Mouse (Mus musculus) myocyte (in vitro differentiated cells): Measurements from ENCODE around the gene Als2. TPM values are rescaled to one million over a fixed set of nuclear protein-coding genes. Genes with fewer than 3 reads are reported as not detected.

ENCODE experiments used
- H3K27me3 ChIP-seq: one replicate; pipeline ENCODE4 v1.6.1; 2011; ENCODE audit not compliant: control insufficient read depth, insufficient read depth, insufficient read length
- H3K36me3 ChIP-seq: one replicate; pipeline ENCODE4 v1.6.1; 2011; ENCODE audit not compliant: control insufficient read depth, insufficient read depth
- H3K4me2 ChIP-seq: one replicate; pipeline ENCODE4 v1.6.1; 2011; ENCODE audit warnings: low read depth, control low read depth
- H3K4me3 ChIP-seq: one replicate; pipeline ENCODE4 v1.5.1; 2011; ENCODE audit warnings: mild to moderate bottlenecking, control low read depth, moderate library complexity
- H3K79me2 ChIP-seq: one replicate; pipeline ENCODE4 v1.6.1; 2011; ENCODE audit not compliant: control insufficient read depth, insufficient read depth
- H3ac ChIP-seq: one replicate; pipeline ENCODE4 v1.6.1; 2011; ENCODE audit not compliant: control insufficient read depth, insufficient read length
- CEBPB ChIP-seq: IDR thresholded peaks from 2 replicates; pipeline ENCODE4 v1.6.1; 2011; ENCODE audit warnings: mild to moderate bottlenecking, moderate library complexity; ENCODE audit not compliant: poor library complexity, insufficient read depth, severe bottlenecking
- E2F4 ChIP-seq: IDR thresholded peaks from one replicate; pipeline ENCODE4 v1.6.1; 2011; ENCODE audit warnings: mild to moderate bottlenecking, control low read depth, moderate library complexity; ENCODE audit not compliant: insufficient read depth
- MAX ChIP-seq: IDR thresholded peaks from one replicate; pipeline ENCODE4 v1.6.1; 2011; ENCODE audit warnings: low read depth, mild to moderate bottlenecking, control low read depth
- MYOD1 ChIP-seq, 3 experiments: IDR thresholded peaks; one replicate each; pipeline ENCODE4 v1.6.1; 2011; ENCODE audit warnings: control low read depth in 2 of 3, low read depth in 2 of 3, mild to moderate bottlenecking in 2 of 3, moderate library complexity in 1 of 3; ENCODE audit not compliant: insufficient read length in 2 of 3, control insufficient read depth in 1 of 3
- MYOG ChIP-seq, 3 experiments: IDR thresholded peaks; one replicate each; pipeline ENCODE4 v1.6.1; 2011; ENCODE audit warnings: control low read depth in 2 of 3, low read depth in 2 of 3, mild to moderate bottlenecking in 2 of 3; ENCODE audit not compliant: insufficient read length in 2 of 3, control insufficient read depth in 1 of 3, insufficient read depth in 1 of 3
- POLR2A ChIP-seq: IDR thresholded peaks from one replicate; pipeline ENCODE4 v1.6.1; 2011; ENCODE audit warnings: low read depth, mild to moderate bottlenecking, control low read depth, moderate library complexity; ENCODE audit not compliant: insufficient read length
- POLR2AphosphoS2 ChIP-seq: IDR thresholded peaks from one replicate; pipeline ENCODE4 v1.6.1; 2011; ENCODE audit warnings: low read depth, control low read depth; ENCODE audit not compliant: insufficient read length
- REST ChIP-seq: IDR thresholded peaks from one replicate; pipeline ENCODE4 v1.6.1; 2011; ENCODE audit warnings: mild to moderate bottlenecking, control low read depth, moderate library complexity; ENCODE audit not compliant: insufficient read depth, insufficient read length
- SRF ChIP-seq: IDR thresholded peaks from one replicate; pipeline ENCODE4 v1.6.1; 2011; ENCODE audit warnings: low read depth; ENCODE audit not compliant: control insufficient read depth, insufficient read length
- TCF12 ChIP-seq: IDR thresholded peaks from one replicate; pipeline ENCODE4 v1.6.1; 2011; ENCODE audit warnings: mild to moderate bottlenecking, control low read depth; ENCODE audit not compliant: poor library complexity, insufficient read depth, severe bottlenecking
- TCF3 ChIP-seq: IDR thresholded peaks from one replicate; pipeline ENCODE4 v1.6.1; 2011; ENCODE audit warnings: low read depth, control low read depth; ENCODE audit not compliant: insufficient read length
- USF1 ChIP-seq: IDR thresholded peaks from one replicate; pipeline ENCODE4 v1.6.1; 2011; ENCODE audit warnings: low read depth, mild to moderate bottlenecking, control low read depth, moderate library complexity
- polyA plus RNA-seq: library from polyadenylated mRNA; unstranded; fragments of >200 nt; fragmentation: generic; extraction: Trizol; gene quantifications from one replicate; pipeline ENCODE4 v1.2.1, GENCODE M21; 2012; ENCODE audit warnings: missing spikeins

The Als2 gene
- polyA plus RNA-seq, 1 experiment, result 7.8 TPM

DNA sequence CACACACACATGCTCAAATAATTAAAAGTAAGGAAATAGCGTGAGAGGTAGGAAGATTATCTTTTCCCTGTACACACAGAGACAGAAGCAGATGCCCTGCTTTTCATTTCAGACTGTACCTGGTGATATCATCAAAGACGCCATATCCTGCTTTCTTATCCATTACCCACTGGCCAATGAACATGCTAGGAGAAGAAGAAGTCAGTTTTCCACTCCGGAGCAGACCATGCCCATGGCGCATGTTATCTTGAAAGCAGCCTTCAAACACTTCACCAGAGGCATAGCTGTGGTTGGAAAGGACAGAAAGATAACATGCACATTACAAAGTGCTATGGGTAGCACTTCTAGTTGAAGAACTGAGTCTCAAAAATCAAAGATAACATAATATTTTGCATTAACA lies 54.0 kb downstream of the Als2 start:
- Histone ChIP-seq H3K79me2 (no peaks in the 10 kb centered on the region), H3K27me3 (no peaks in the 10 kb centered on the region), H3K4me3 (no peak overlapping the region), H3ac (no peak overlapping the region), H3K4me2 (no peak overlapping the region), H3K36me3 (peaks cover 27% of the 10 kb centered on the region)
- TF ChIP-seq MAX (no peak), CEBPB (no peak), MYOG (IDR thresholded peaks at IDR 0.05; ENCODE audit: control insufficient read depth in 1 of 3, insufficient read depth in 1 of 3, insufficient read length in 2 of 3, low read depth in 2 of 3) (no peak), MYOD1 (IDR thresholded peaks at IDR 0.05; ENCODE audit: control insufficient read depth in 1 of 3, insufficient read length in 2 of 3, low read depth in 2 of 3) (no peak), USF1 (no peak), E2F4 (no peak), SRF (no peak), POLR2AphosphoS2 (no peak), POLR2A (no peak), TCF3 (no peak), REST (no peak), TCF12 (no peak)

DNA sequence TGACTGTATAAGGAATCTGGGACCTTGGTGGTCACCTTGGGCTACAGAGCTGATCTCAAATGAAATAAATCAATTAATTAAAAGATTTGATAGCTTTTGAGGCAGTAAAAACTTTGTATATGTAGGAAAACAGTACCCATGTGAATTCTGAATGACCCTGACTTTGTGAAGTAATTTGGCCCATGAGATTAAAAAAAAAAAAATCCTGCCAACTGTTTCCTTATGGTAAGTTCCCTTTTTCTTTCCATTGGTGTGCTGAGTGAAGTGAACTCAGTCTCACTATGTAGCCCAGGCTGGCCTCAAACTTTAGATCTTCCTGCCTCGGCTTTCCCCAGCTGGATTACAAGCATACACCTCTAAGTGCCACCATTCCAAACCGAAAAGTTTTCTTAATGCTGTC lies 54.7 kb downstream of the Als2 start:
- Histone ChIP-seq H3K36me3 (peaks cover 27% of the 10 kb centered on the region), H3K27me3 (no peaks in the 10 kb centered on the region), H3K4me3 (no peak overlapping the region), H3K79me2 (no peaks in the 10 kb centered on the region), H3ac (no peak overlapping the region), H3K4me2 (no peak overlapping the region)
- TF ChIP-seq E2F4, result no peak
- no peak for TF ChIP-seq MAX
- no peak for TF ChIP-seq TCF3
- no peak for TF ChIP-seq USF1
- no peak for TF ChIP-seq MYOD1 (IDR thresholded peaks at IDR 0.05; ENCODE audit: control insufficient read depth in 1 of 3, insufficient read length in 2 of 3, low read depth in 2 of 3)
- no peak for TF ChIP-seq MYOG (IDR thresholded peaks at IDR 0.05; ENCODE audit: control insufficient read depth in 1 of 3, insufficient read depth in 1 of 3, insufficient read length in 2 of 3, low read depth in 2 of 3)
- TF ChIP-seq REST, result no peak
- no peak for TF ChIP-seq SRF
- TF ChIP-seq TCF12, result no peak
- TF ChIP-seq POLR2A, result no peak
- TF ChIP-seq CEBPB, result no peak
- TF ChIP-seq POLR2AphosphoS2, result no peak

DNA sequence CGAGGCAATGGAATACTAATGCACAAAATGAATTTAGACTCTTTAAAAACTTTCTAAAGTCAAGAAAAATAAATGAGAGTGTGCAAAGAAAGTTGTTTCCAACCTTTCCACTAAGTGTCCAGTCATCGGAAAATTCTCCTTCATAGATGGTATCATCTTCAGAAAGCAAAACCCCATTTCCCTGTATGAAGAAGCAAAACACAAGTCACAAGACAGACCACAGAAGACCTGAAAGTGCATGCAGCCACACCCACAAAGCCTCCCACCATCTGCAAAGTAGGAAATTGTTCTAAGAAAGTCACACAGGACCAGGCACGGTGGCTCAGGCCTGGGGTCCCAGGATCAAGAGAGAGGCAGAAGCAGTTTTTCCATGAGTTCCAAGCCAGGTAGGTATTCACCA lies 57.0 kb downstream of the Als2 start:
- TF ChIP-seq POLR2AphosphoS2 (no peak), CEBPB (no peak), USF1 (no peak), TCF12 (no peak), REST (no peak), TCF3 (no peak), SRF (no peak), MYOG (IDR thresholded peaks at IDR 0.05; ENCODE audit: control insufficient read depth in 1 of 3, insufficient read depth in 1 of 3, insufficient read length in 2 of 3, low read depth in 2 of 3) (no peak), MAX (no peak), POLR2A (no peak)
- Histone ChIP-seq H3K79me2 (no peaks in the 10 kb centered on the region), H3ac (no peak overlapping the region), H3K36me3 (peaks cover 24% of the 10 kb centered on the region), H3K4me3 (no peak overlapping the region), H3K4me2 (no peak overlapping the region), H3K27me3 (no peaks in the 10 kb centered on the region)

DNA sequence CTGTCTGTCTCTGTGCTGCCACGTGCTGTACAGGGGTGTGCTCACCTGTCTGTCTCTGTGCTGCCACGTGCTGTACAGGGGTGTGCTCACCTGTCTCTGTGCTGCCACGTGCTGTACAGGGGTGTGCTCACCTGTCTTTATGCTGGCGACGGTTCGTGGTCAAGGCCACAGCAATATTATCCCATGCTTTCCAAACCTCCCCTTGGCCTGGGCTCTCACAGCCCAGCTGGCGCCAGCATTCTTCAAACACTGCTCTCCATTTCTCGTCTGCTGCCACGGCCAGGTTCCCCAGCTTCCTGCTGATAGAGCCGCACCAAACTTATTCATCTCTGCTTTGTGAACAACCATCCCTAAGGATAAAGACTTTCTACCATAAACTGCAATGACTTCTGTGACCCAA lies 58.6 kb downstream of the Als2 start:
- Histone ChIP-seq H3K79me2 (no peaks in the 10 kb centered on the region), H3K4me2 (no peak overlapping the region), H3ac (no peak overlapping the region), H3K36me3 (peaks cover 24% of the 10 kb centered on the region), H3K27me3 (no peaks in the 10 kb centered on the region), H3K4me3 (no peak overlapping the region)
- TF ChIP-seq TCF3 (no peak), REST (no peak), MAX (no peak), POLR2AphosphoS2 (no peak), MYOD1 (IDR thresholded peaks at IDR 0.05; ENCODE audit: control insufficient read depth in 1 of 3, insufficient read length in 2 of 3, low read depth in 2 of 3) (no peak), CEBPB (no peak), SRF (no peak), E2F4 (no peak), TCF12 (no peak), POLR2A (no peak), USF1 (no peak), MYOG (IDR thresholded peaks at IDR 0.05; ENCODE audit: control insufficient read depth in 1 of 3, insufficient read depth in 1 of 3, insufficient read length in 2 of 3, low read depth in 2 of 3) (no peak)
